Mouse (Mus musculus): ENCODE measurements at regions not wholly inside any gene's neighbourhood (a gene's known extent, or its start where the extent isn't known, plus 50 kb on each side); places are given as distances from the start of the nearest gene placed in this dataset.
A peak's percentile ranks its signal among the peaks of the same experiment; 100 is the strongest.

DNA sequence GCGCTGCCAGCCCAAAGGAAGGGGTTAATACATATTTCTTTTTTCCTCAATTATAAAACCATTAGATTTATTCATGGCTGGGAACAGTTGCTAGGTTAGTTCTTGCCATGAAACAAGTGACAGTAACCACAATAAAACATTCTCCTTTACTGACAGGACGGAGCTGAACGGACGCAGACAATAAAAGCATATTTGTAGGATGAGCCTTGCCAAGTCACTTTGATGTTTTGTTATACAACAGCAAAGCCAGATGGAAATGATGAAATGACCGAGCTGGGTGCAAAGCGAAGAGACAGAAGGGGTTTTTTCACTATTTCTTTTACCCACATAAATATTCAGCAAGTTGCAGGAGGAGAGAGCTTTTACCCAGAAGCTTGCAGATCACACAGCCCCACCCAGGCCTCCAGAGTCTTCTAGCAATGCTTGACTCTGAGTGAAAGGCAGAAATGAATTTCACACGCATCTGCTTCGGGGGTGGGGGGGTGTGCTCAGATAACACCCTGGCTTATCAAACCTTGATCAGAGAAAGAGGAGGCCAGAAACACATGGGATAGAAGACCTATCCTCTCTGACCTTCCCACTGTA lies 395.3 kb downstream of the Mtx2 start:
- peak; percentile 12 to 17 for DNase-seq (ENCODE audit: low spot score in 2 of 2)

- peak in 1 of 2 experiments; percentile 40 for DNase-seq (ENCODE audit: low spot score in 2 of 2)
Observed at GRCm38 (mm10) chr2:75224443-75224842, 398.8 kb downstream of the Mtx2 start.

GRCm38 (mm10) chr2:75240976-75241375 lies 415.4 kb downstream of the Mtx2 start:
- no peak for DNase-seq (ENCODE audit: low spot score in 2 of 2)

- peak; percentile 26 to 33 for DNase-seq (ENCODE audit: low spot score in 2 of 2)
Observed at GRCm38 (mm10) chr2:75244311-75245033, 414.6 kb upstream of the Hnrnpa3 start.

GRCm38 (mm10) chr2:75245256-75245655 lies 413.8 kb upstream of the Hnrnpa3 start:
- no peak for DNase-seq (ENCODE audit: low spot score in 2 of 2)

DNA sequence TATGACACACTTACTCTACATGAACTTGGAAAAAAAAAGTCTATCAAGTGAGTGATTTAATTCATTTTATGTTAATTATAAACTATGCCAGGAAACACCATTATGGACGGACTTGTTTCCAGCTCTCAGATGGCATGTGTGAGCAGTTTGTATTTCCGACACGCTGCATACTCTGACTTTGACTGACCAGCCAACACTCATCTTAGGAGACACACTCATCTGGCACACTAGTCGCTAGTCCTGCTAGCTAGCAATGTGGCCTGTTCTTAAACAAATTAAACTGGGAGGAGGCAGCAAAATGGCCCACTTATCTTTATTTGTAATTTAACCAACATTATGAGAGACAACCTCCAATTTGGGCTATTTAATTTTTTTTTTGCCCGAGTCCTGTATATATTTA lies 413.4 kb upstream of the Hnrnpa3 start:
- DNase-seq (ENCODE audit: low spot score in 2 of 2), result no peak

- DNase-seq (ENCODE audit: low spot score in 2 of 2), result peak in 1 of 2 experiments; percentile 33
Observed at GRCm38 (mm10) chr2:75246082-75246743, 412.8 kb upstream of the Hnrnpa3 start.

DNA sequence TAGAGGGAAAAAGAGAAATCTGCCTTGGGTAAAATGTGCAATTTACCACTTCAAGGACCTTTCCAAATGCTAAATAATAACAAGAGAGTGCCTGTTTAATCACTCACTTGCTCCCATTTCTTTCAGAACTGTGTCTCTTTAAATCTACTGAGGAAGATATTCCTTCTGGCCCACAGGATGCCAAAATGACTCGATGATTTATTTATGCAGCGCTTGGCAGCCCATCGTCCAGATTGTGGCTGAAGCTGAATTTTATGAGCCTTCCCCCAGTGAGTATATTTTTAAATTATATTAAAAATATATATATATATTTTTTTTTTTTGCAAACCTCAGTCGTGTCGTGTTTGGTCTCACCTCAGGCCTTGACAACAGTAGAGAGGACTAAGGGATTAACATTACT lies 410.8 kb upstream of the Hnrnpa3 start:
- DNase-seq (ENCODE audit: low spot score in 2 of 2), result no peak

- no peak for DNase-seq (ENCODE audit: low spot score in 2 of 2)
Observed at GRCm38 (mm10) chr2:75250507-75250906, 408.6 kb upstream of the Hnrnpa3 start.

DNA sequence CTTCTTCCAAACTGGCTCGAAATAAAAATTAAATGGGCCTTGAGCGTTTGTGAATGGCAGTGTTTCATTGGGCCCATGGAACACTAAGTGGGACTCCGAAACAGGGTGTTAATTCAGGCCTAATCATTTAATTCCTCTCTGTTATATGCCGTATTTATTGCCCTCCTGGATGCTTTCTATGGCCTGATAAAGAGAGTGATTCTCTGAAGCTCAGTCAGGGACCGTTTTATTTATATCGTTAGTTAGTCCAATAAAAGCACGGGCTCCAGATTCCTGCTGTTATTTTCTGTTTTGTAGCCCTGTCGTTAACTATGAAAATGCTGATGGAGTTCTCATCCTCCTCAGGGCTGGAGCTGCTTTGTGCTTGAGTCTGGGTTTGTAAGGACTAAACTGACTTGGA lies 406.2 kb upstream of the Hnrnpa3 start:
- DNase-seq (ENCODE audit: low spot score in 2 of 2), result no peak

DNA sequence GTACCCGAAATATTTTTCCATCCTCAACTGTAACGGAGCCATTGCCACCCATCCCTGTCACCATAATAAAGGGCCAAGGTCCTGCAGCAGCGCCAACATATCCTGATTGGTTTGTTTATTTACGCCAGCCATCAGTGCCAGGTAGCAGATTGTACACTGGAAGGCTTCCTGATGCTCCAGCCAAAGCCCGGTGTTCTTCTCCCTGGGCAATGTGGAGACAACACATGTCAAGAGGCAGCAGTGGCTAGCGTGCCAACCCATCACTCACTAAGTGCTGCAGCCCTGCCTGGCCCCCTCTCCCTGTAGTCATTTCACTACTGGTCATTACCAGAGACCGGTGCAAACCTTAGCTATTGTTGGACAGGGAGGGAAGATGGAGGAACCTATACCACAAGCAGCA lies 393.8 kb upstream of the Hnrnpa3 start:
- peak; percentile 24 to 31 for DNase-seq (ENCODE audit: low spot score in 2 of 2)

GRCm38 (mm10) chr2:75265739-75266699 lies 393.0 kb upstream of the Hnrnpa3 start:
- no peak for DNase-seq (ENCODE audit: low spot score in 2 of 2)

DNA sequence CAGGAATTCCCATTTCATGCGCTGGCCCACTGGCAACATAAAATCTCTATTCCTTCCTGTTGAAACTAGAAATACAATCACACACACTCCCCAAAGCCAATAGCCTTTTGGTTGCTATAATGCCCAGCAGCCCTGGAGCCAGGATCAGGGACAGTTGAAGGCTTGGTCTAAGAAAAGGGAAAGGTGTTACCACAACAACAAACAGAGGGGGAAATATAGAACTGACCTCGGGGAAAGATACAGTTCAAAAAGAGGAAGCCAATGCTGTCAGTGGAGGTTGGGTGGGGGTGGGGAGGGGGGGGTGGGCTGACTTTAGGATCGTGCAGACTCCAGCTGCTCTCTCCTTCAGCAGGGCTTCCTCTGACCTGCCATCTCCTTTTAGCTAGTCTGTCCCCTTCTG lies 391.1 kb upstream of the Hnrnpa3 start:
- DNase-seq (ENCODE audit: low spot score in 2 of 2), result no peak

- DNase-seq (ENCODE audit: low spot score in 2 of 2), result peak; percentile 26 to 41
Observed at GRCm38 (mm10) chr2:75269446-75269845, 389.6 kb upstream of the Hnrnpa3 start.

DNA sequence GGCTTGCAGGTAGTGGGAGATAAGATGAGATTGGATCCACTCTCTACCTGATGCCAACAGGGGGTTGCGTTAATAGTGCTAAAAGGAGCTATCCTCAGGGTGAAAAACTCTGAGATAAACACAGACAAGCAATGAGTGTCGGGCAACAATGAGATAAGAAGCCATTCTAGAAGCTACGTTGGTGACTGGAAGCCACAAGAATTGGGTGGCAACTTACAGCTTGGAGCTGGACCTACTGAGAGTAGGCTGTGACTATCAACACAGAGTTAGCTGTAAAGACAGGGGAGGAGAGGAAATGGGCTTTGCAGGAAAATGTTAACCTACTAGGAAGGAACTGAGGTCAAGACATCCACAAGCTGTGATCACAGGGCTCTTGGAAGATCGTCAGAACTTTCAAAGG lies 388.9 kb upstream of the Hnrnpa3 start:
- no peak for DNase-seq (ENCODE audit: low spot score in 2 of 2)

GRCm38 (mm10) chr2:75287900-75288299 lies 371.2 kb upstream of the Hnrnpa3 start:
- no peak for DNase-seq (ENCODE audit: low spot score in 2 of 2)

DNA sequence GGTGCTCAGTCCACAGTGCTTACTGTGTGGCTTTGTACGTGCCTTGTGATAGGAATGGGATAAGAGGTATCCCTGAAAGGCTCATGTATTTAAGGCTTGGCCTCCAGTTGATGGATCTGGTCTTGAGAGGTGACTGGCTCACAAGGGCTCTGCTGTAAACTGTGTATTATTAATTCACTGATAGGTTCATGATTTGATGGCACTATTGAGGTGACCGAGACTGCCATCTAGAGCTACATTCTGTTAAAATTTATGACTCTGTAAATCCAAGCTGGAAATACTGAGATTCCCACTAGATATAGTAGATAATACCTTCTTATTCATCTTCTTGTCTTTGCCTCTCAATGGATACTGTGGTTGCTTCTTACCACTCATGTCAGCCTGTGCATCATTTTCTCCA lies 367.4 kb upstream of the Hnrnpa3 start:
- DNase-seq (ENCODE audit: low spot score in 2 of 2), result no peak

DNA sequence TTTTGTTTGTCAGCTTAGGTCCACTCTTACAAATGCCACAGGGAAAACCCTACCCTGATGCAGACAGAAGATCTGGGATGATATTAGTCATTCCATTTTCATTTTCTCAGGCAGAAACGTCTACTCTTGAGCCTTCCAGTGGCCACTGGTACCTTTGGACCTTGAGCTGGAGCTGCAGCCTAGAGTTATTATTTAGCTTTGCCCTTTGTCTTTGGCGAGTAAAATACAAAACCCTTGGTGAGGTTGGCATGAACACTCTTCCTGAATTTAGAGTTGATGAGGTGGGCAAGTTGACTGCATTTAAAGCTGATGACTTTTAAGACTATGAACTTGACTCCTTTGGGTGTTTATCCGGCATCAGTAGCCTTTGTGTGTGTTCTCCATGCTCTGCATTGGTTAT lies 352.2 kb upstream of the Hnrnpa3 start:
- DNase-seq (ENCODE audit: low spot score in 2 of 2), result no peak

- no peak for DNase-seq (ENCODE audit: low spot score in 2 of 2)
Observed at GRCm38 (mm10) chr2:75311191-75311590, 347.9 kb upstream of the Hnrnpa3 start.

- peak; percentile 59 to 70 for DNase-seq (ENCODE audit: low spot score in 2 of 2)
Observed at GRCm38 (mm10) chr2:75312246-75312645, 346.8 kb upstream of the Hnrnpa3 start.

GRCm38 (mm10) chr2:75315341-75315740 lies 343.7 kb upstream of the Hnrnpa3 start:
- DNase-seq (ENCODE audit: low spot score in 2 of 2), result no peak

Measured in layer of hippocampus, postnatal 10 days (tissue).